Mouse (Mus musculus) kidney, adult 8-10 months (tissue): ENCODE results near the gene Svs5.

ENCODE experiments used
- DNase-seq, 2 experiments: peaks; one replicate each; pipeline ENCODE4 v3.0.0; 2022

Svs5 gene

DNA sequence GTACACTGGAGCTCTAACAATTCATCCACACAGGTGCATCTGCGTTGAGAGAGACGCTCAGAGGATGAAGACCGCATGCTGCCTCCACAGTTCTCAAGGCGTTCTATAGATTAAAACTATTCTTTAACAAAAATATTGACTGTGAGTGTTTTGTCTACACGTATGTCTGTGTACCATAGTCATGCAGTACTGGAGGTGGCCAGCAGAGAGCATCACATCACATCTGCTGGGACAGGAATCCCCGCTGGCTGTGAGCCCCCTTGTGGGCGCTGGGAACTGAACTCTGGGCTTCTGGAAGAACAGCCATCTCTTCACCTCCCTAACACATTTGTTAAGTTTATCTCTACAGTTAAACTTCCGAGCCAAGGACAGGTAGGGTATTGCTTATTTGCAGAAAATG is 49.2 kb downstream of the Svs5 start:
- DNase-seq = no peak

DNA sequence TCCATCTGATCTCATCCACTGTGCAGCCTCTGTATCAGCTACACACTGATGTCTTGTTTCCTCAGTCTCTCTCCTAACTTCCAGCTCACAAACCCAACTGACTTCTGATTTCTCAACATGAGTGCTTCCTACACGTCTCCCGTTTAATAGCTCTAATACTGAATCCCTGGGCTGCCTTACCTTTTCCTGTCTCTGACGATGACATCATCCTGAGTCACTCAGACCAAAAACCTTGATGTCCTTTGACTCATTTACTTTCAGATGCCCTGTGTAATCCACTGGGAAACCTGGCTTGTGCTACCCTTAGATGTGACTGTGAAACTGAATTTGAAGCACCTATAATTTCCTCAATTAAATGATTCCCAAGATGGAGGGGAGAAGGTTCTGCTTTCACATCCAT is 50.4 kb downstream of the Svs5 start:
- no peak for DNase-seq
